Mouse (Mus musculus) forebrain, postnatal 0 days (tissue): Measurements from ENCODE around the gene Rap1b. TPM values are rescaled to one million over a fixed set of nuclear protein-coding genes. Genes with fewer than 3 reads are reported as not detected.

ENCODE experiments used
- ATAC-seq: fragments of 200-750 bp; cut with Nextera tagmentation; 2 replicates; pipeline ENCODE4 v1.8.0; 2017; ENCODE audit warnings: mild to moderate bottlenecking, moderate library complexity
- DNase-seq: peaks from one replicate; pipeline ENCODE4 v3.0.0-alpha.2; 2015
- H3K27ac ChIP-seq: fragments of 300-500 bp; sonication (generic); 2 replicates; pipeline ENCODE4 v1.5.1; 2014; ENCODE audit warnings: low read depth, mild to moderate bottlenecking, antibody characterized with exemption, low read length, moderate library complexity, mixed read lengths
- H3K27me3 ChIP-seq: fragments of 300-500 bp; sonication (generic); 2 replicates; pipeline ENCODE4 v1.6.1; 2014; ENCODE audit warnings: mild to moderate bottlenecking, low read length, mixed read lengths; ENCODE audit not compliant: insufficient read depth
- H3K36me3 ChIP-seq: fragments of 300-500 bp; sonication (generic); 2 replicates; pipeline ENCODE4 v1.6.1; 2014; ENCODE audit warnings: mild to moderate bottlenecking, moderate library complexity; ENCODE audit not compliant: insufficient read depth
- H3K4me1 ChIP-seq: fragments of 300-500 bp; sonication (generic); 2 replicates; pipeline ENCODE4 v1.6.1; 2014; ENCODE audit warnings: antibody characterized with exemption; ENCODE audit not compliant: insufficient read depth
- H3K4me2 ChIP-seq: fragments of 300-500 bp; sonication (generic); 2 replicates; pipeline ENCODE4 v1.6.1; 2014; ENCODE audit warnings: low read depth, mild to moderate bottlenecking, moderate library complexity
- H3K4me3 ChIP-seq: fragments of 300-500 bp; sonication (generic); 2 replicates; pipeline ENCODE4 v1.5.1; 2014; ENCODE audit warnings: low read depth, low read length, mixed read lengths
- H3K9ac ChIP-seq: fragments of 300-500 bp; sonication (generic); 2 replicates; pipeline ENCODE4 v1.6.1; 2014; ENCODE audit warnings: mild to moderate bottlenecking
- H3K9me3 ChIP-seq: fragments of 300-500 bp; sonication (generic); 2 replicates; pipeline ENCODE4 v1.6.1; 2016; ENCODE audit warnings: low read length
- CTCF ChIP-seq: sonication (generic); IDR thresholded peaks from 2 replicates; pipeline ENCODE4 v1.5.1; 2016; ENCODE audit warnings: antibody characterized with exemption, control low read depth, low read depth
- WGBS: fragments of 180-500 bp; shearing (Covaris S2); extraction: QIAGEN DNeasy Blood & Tissue Kit; methylation state at CpG from one replicate; pipeline ENCODE4 v1.1.7; 2014; 5-methylcytosine and 5-hydroxymethylcytosine counted together
- polyA plus RNA-seq: library from polyadenylated mRNA; unstranded; fragments of >200 nt; fragmentation: Nextera tagmentation; extraction: Ambion mirVana; gene quantifications from 2 replicates; pipeline ENCODE4 v1.2.1, GENCODE M21; 2015
- total RNA-seq: library from RNA; depleted of rRNA; stranded (reverse); fragments of >200 nt; gene quantifications from 2 replicates; pipeline ENCODE4 v1.2.3, GENCODE M21; 2014

The Rap1b gene
- total and polyA plus RNA-seq, 2 experiments from 2014 or later = 66.3 to 148 TPM

DNA sequence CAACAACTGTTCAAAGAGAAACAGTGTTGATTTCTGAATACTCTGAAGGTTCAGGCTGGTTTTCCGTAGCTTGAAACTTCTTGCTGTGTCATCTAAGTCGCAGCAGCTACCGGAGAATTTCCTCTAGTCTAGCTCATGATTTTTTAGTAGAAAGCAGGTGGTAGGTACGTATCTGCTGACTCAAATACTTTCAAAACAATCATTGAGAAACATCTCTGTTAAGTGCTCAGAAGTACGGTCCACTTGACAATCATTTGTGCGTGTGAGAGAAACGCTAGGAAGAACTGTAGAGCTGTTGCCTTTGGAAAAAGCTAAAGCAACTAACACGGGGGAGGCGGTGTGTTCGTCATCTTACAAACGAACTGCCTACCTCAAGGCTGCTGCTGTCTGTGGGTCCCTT lies 14.0 kb upstream of the Rap1b start:
- no peaks in the 10 kb centered on the region for H3K27me3 ChIP-seq
- DNase-seq (no peak), ATAC-seq (no peak)
- H3K9me3 ChIP-seq = no peaks in the 10 kb centered on the region
- TF ChIP-seq CTCF = no peak
- no peak overlapping the region for H3K27ac ChIP-seq
- WGBS = 88% methylated on average over 11 of the region's 11 CpGs
- H3K4me2 ChIP-seq = no peak overlapping the region
- no peak overlapping the region for H3K9ac ChIP-seq
- no peaks in the 10 kb centered on the region for H3K4me1 ChIP-seq
- no peak overlapping the region for H3K4me3 ChIP-seq
- H3K36me3 ChIP-seq = no peaks in the 10 kb centered on the region

DNA sequence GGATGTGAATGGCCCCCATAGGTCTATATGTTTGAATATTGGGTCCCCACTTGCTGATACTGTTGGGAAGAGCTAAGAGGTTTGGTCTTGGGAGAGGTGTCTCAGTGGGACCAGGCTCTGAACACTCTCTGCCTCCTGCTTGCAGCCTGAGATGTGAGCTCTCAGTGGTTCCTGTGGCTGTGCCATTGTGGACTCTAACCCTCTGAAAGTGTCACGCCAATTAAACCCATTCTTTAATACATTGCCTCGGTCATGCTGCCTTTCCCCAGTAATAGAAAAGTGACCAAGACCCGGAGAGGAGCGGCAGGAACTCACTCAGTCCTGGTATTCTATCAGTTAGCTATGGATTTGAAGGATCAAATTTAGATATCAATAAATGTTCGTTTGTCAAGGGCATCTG lies 12.4 kb upstream of the Rap1b start:
- DNase-seq (no peak), ATAC-seq (no peak)
- no peak for TF ChIP-seq CTCF
- H3K27ac ChIP-seq = no peak overlapping the region
- H3K4me1 ChIP-seq = no peaks in the 10 kb centered on the region
- no peaks in the 10 kb centered on the region for H3K9me3 ChIP-seq
- H3K27me3 ChIP-seq = no peaks in the 10 kb centered on the region
- no peak overlapping the region for H3K4me3 ChIP-seq
- no peaks in the 10 kb centered on the region for H3K36me3 ChIP-seq
- 74% methylated on average over 5 of the region's 5 CpGs for WGBS
- no peak overlapping the region for H3K9ac ChIP-seq
- no peak overlapping the region for H3K4me2 ChIP-seq

- Histone ChIP-seq H3K27me3 (no peaks in the 10 kb centered on the region), H3K4me1 (no peaks in the 10 kb centered on the region), H3K9me3 (no peaks in the 10 kb centered on the region), H3K9ac (no peak overlapping the region), H3K36me3 (no peaks in the 10 kb centered on the region), H3K4me3 (no peak overlapping the region), H3K27ac (no peak overlapping the region), H3K4me2 (no peak overlapping the region)
- ATAC-seq (no peak), DNase-seq (no peak)
- 85% methylated on average over 8 of the region's 8 CpGs for WGBS
- TF ChIP-seq CTCF = no peak
These were observed 10.3 kb upstream of the Rap1b start for GRCm38 (mm10) chr10:117856001-117856720.

DNA sequence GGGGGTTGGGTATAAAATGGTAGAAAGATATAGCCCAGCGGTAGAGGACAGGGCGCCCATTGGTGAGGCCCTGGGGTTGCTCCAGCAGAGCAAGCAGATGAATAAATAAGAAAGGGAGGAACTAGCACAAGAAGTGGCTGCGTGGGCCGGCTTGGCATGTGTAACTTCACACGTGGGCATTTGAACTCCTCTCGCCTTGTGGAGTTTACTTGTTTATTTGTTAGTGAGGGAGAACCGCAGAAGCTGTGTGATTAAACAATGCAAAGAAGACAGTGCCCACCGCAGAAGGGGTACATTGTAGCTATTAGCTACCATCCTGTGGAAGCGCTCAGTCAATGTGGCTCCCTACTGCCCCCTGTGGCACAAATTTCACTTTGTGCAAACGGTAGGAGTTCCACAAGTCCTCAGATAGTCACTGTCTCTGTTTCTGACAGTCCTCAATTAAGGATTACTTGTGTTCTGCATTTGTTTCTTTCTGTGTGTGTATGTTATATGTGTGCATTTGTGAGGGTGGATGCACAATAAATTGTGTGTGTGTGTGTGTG lies 6.9 kb upstream of the Rap1b start:
- H3K4me2 ChIP-seq = no peak overlapping the region

GRCm38 (mm10) chr10:117848981-117849380 lies 3.1 kb upstream of the Rap1b start:
- TF ChIP-seq CTCF = no peak
- no peak overlapping the region for H3K27ac ChIP-seq
- no peak for DNase-seq
- H3K9ac ChIP-seq = no peak overlapping the region
- ATAC-seq = no peak
- 35% methylated on average over 3 of the region's 3 CpGs for WGBS
- peaks cover 10% of the 10 kb centered on the region for H3K4me1 ChIP-seq
- no peaks in the 10 kb centered on the region for H3K9me3 ChIP-seq
- no peak overlapping the region for H3K4me2 ChIP-seq
- H3K27me3 ChIP-seq = no peaks in the 10 kb centered on the region
- no peaks in the 10 kb centered on the region for H3K36me3 ChIP-seq
- no peak overlapping the region for H3K4me3 ChIP-seq

More for the DNA sequence above, 6.9 kb upstream of the Rap1b start:
- Histone ChIP-seq H3K27me3 (no peaks in the 10 kb centered on the region), H3K4me1 (no peaks in the 10 kb centered on the region), H3K27ac (no peak overlapping the region), H3K36me3 (no peaks in the 10 kb centered on the region), H3K9ac (no peak overlapping the region), H3K4me3 (no peak overlapping the region), H3K9me3 (no peaks in the 10 kb centered on the region)
- whole genome bisulfite sequencing = 91% methylated on average over 10 of the region's 10 CpGs
- no peak for DNase-seq
- no peak for ATAC-seq
- no peak for TF ChIP-seq CTCF

DNA sequence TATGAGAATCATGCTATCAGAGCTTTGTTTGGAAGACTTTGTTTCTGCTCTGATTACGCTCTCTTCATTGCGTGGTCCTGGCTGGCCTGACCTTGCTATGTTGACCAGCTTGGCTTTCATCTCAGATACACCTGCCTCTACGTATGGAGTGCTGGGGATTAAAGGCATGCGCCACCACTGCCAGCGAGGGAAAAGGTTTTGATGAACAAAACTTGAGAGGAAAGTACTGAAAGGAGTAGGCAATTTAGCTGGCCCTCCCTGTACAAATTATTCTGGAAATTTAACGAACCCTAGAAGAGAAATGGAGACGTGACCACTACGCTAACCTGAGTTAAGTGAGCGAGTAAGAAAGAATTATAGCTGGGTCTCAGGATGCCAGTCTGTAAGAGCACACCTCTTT lies 961 bp upstream of the Rap1b start:
- Histone ChIP-seq H3K27me3 (no peaks in the 10 kb centered on the region), H3K4me1 (peaks cover 10% of the 10 kb centered on the region), H3K27ac (peak overlapping the region; percentile 98), H3K9ac (peak overlapping the region; percentile 87; the same call in 1 of the 2 replicates), H3K4me3 (no peak overlapping the region; the same call in 1 of the 2 replicates), H3K36me3 (no peaks in the 10 kb centered on the region), H3K4me2 (peak overlapping the region; percentile 51), H3K9me3 (no peaks in the 10 kb centered on the region)
- no peak for DNase-seq
- no peak for ATAC-seq
- WGBS = 40% methylated on average over 9 of the region's 9 CpGs
- TF ChIP-seq CTCF = no peak

DNA sequence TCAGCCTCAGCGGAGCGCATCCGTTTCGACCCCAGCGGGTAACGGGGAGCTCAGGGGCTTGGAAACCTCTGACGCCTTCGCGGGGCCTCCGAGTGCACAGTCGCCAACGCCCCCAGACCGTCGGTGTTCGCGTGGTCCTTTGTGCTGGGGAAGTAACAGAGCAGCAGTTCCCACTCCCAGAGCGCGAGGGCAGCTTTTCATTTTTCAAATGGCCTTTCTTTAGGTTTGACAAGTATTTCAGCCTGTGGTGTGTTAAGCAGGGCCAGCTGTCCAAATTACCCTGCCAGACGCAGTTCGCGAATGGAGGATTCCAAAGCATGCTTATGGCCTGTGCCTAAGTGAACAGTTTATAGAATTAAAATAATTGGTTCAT lies 411 bp upstream of the Rap1b start:
- Histone ChIP-seq H3K4me3 (peak overlapping the region; percentile 96), H3K4me1 (peaks cover 10% of the 10 kb centered on the region), H3K4me2 (peak overlapping the region; percentile 51), H3K27me3 (no peaks in the 10 kb centered on the region), H3K9ac (peak overlapping the region; percentile 87), H3K27ac (peak overlapping the region; percentile 98), H3K36me3 (no peaks in the 10 kb centered on the region), H3K9me3 (no peaks in the 10 kb centered on the region)
- WGBS = 2% methylated on average over 21 of the region's 21 CpGs
- ATAC-seq = peak; percentile 89
- DNase-seq = no peak
- TF ChIP-seq CTCF = peak; percentile 42; the same call in 1 of the 2 replicates
